Mouse (Mus musculus) forebrain, embryonic 15.5 days (tissue): ENCODE measurements around the gene Mum1l1. TPM values are rescaled to one million over a fixed set of nuclear protein-coding genes. Genes with fewer than 3 reads are reported as not detected.

Source experiments
- ATAC-seq: fragments of 200-750 bp; cut with Nextera tagmentation; replicated peaks from 2 replicates; pipeline ENCODE4 v1.8.0; 2017; ENCODE audit warnings: mild to moderate bottlenecking, moderate TSS enrichment, moderate library complexity
- H3K27ac ChIP-seq: fragments of 300-500 bp; sonication (generic); replicated peaks from 2 replicates; pipeline ENCODE4 v1.5.1; 2015; ENCODE audit warnings: mild to moderate bottlenecking, inconsistent platforms
- H3K27me3 ChIP-seq: fragments of 300-500 bp; sonication (generic); 2 replicates; pipeline ENCODE4 v1.6.1; 2015; ENCODE audit warnings: inconsistent platforms
- H3K36me3 ChIP-seq: fragments of 300-500 bp; sonication (generic); 2 replicates; pipeline ENCODE4 v1.6.1; 2015; ENCODE audit warnings: mild to moderate bottlenecking, inconsistent platforms
- H3K4me1 ChIP-seq: fragments of 300-500 bp; sonication (generic); 2 replicates; pipeline ENCODE4 v1.6.1; 2015; ENCODE audit warnings: inconsistent platforms
- H3K4me2 ChIP-seq: fragments of 300-500 bp; sonication (generic); replicated peaks from 2 replicates; pipeline ENCODE4 v1.6.1; 2015; ENCODE audit warnings: mild to moderate bottlenecking, inconsistent platforms
- H3K4me3 ChIP-seq: fragments of 300-500 bp; sonication (generic); 2 replicates; pipeline ENCODE4 v1.5.1; 2015; ENCODE audit warnings: mild to moderate bottlenecking, inconsistent platforms
- H3K9ac ChIP-seq: fragments of 300-500 bp; sonication (generic); replicated peaks from 2 replicates; pipeline ENCODE4 v1.6.1; 2015; ENCODE audit warnings: mild to moderate bottlenecking, inconsistent platforms
- H3K9me3 ChIP-seq: fragments of 300-500 bp; sonication (generic); 2 replicates; pipeline ENCODE4 v1.6.1; 2016; ENCODE audit warnings: inconsistent platforms
- WGBS: fragments of 180-500 bp; shearing (Covaris S2); methylation state at CpG from one replicate; pipeline ENCODE4 v1.1.7; 2015; ENCODE audit warnings: mixed read lengths; 5-methylcytosine and 5-hydroxymethylcytosine counted together
- polyA plus RNA-seq: library from polyadenylated mRNA; unstranded; fragments of >200 nt; fragmentation: Nextera tagmentation; extraction: Ambion mirVana; gene quantifications from 2 replicates; pipeline ENCODE4 v1.2.1, GENCODE M21; 2015

Gene Mum1l1
- polyA plus RNA-seq, 1 experiment from 2014 or later = 8.3 TPM

DNA sequence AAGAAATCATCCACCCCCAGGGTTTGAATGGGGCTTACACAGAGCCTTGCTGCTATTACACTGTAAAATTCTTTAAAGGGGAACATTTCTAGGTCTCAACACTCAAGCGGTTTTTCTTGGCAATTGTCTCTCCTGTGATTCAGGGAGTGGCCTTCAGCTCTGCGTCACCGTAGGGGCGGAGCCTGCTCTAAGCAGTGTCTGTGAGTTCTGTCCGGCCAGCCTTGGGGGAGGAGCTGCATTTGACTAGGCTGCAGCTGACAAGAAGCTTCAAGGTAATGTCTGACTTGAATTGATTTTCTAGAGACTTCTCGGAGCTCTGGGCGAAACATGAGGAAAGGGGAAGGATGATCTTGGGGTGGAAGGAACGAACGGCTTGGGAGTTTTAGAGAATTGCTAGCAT is 21.3 kb downstream of the Mum1l1 start:
- ATAC-seq = peak; percentile 88
- Histone ChIP-seq H3K9me3 (no peaks in the 10 kb centered on the region), H3K36me3 (no peaks in the 10 kb centered on the region), H3K4me3 (no peak overlapping the region), H3K4me1 (no peaks in the 10 kb centered on the region), H3K9ac (no peak overlapping the region), H3K27me3 (no peaks in the 10 kb centered on the region), H3K4me2 (peak overlapping the region; percentile 29), H3K27ac (no peak overlapping the region)
- 42% methylated on average over 9 of the region's 9 CpGs for WGBS

DNA sequence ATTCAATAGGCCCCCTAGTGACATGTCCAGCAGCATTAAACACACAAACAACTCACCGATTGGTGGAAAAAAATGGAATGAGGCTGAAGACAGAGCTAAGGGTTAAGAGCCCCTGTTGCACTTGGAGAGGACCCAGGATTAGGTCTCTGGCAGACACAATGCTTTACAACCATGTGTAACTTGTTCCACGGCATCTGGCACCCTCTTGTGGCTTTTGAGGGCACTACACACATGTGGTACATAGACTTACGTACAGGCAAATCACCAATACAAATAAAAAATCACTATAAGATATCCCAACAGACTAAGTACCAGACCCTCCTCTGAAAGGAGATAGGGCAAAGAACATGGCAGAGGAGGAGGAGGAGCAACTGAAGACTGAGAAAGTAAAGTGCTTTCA is 37.5 kb downstream of the Mum1l1 start:
- ATAC-seq = no peak
- no peak overlapping the region for H3K27ac ChIP-seq
- no peak overlapping the region for H3K9ac ChIP-seq
- H3K4me1 ChIP-seq = no peaks in the 10 kb centered on the region
- 87% methylated on average over 3 of the region's 3 CpGs for WGBS
- H3K4me2 ChIP-seq = no peak overlapping the region
- no peaks in the 10 kb centered on the region for H3K36me3 ChIP-seq
- no peaks in the 10 kb centered on the region for H3K27me3 ChIP-seq
- no peak overlapping the region for H3K4me3 ChIP-seq
- no peaks in the 10 kb centered on the region for H3K9me3 ChIP-seq

DNA sequence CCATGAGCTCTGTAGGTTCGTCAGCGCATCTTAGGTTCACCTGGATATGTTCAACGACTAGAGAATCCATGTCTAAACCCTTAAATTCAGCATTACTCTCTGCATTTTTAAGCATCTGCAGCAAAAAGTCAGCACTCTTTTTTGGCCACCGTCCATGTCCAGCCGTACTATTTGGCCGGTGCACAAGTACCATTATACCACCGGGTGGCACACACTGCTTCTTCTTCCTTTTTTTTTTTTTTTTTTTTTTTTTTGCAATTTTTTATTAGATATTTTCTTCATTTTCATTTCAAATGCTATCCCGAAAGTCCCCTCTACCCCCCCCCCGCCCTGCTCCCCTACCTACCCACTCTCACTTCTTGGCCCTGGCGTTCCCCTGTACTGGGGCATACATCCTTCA is 47.2 kb downstream of the Mum1l1 start:
- H3K4me2 ChIP-seq = no peak overlapping the region
- no peak for ATAC-seq
- no peak overlapping the region for H3K4me3 ChIP-seq
- no peaks in the 10 kb centered on the region for H3K27me3 ChIP-seq
- no peaks in the 10 kb centered on the region for H3K4me1 ChIP-seq
- no peaks in the 10 kb centered on the region for H3K36me3 ChIP-seq
- H3K27ac ChIP-seq = no peak overlapping the region
- no peaks in the 10 kb centered on the region for H3K9me3 ChIP-seq
- H3K9ac ChIP-seq = no peak overlapping the region
- WGBS = 88% methylated on average over 10 of the region's 10 CpGs

DNA sequence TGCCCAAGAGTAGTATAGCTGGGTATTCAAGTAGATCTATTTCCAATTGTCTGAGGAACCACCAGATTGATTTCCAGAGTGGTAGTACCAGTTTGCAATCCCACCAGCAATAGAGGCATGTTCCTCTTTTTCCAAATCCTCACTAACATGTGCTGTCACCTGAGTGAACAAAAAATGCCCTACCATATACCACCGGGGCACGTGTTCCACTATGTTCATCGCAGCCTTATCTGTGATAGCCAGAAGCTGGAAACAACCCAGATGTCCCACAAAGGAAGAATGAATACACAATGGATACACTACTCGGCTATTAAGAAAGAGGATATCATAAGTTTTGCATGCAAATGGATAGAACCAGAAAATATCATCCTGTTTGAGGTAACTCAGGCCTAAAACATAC is 72.1 kb downstream of the Mum1l1 start:
- no peak for ATAC-seq
- Histone ChIP-seq H3K9me3 (no peaks in the 10 kb centered on the region), H3K27ac (no peak overlapping the region), H3K4me1 (no peaks in the 10 kb centered on the region), H3K36me3 (no peaks in the 10 kb centered on the region), H3K4me3 (no peak overlapping the region), H3K9ac (no peak overlapping the region), H3K27me3 (no peaks in the 10 kb centered on the region), H3K4me2 (no peak overlapping the region)
- 94% methylated on average over 4 of the region's 4 CpGs for WGBS

Other genes with a start within 250 kb of the Mum1l1 start
- not detected in 2 replicates for gene Serpina7, start 124.8 kb upstream of the Mum1l1 start, polyA plus RNA-seq
- not detected in 2 replicates for gene 4930513O06Rik, start 123.8 kb upstream of the Mum1l1 start, polyA plus RNA-seq
- not detected in 2 replicates for gene 4933428M09Rik, start 30.8 kb upstream of the Mum1l1 start, polyA plus RNA-seq
- not detected in 2 replicates for gene Trap1a, start 123.6 kb downstream of the Mum1l1 start, polyA plus RNA-seq